Mouse (Mus musculus) mouse embryonic stem cell (cell line): Measurements from ENCODE around the gene Cdh13.

Experiments
- in situ Hi-C, 2 experiments: fragments of 300-500 bp; cut with MboI; formaldehyde crosslinking; loops; 1 replicate in 1 of 2; 3 replicates in 1 of 2; pipeline ENCODE4 v1.14.3; 2019 to 2020; ENCODE audit warnings: low sequenced_read_pairs in 2 of 2, low pct_unique_long_range_greater_than_20kb in 1 of 2, mixed read lengths in 1 of 2; ENCODE audit not compliant: unreplicated experiment in 1 of 2

The Cdh13 gene

DNA sequence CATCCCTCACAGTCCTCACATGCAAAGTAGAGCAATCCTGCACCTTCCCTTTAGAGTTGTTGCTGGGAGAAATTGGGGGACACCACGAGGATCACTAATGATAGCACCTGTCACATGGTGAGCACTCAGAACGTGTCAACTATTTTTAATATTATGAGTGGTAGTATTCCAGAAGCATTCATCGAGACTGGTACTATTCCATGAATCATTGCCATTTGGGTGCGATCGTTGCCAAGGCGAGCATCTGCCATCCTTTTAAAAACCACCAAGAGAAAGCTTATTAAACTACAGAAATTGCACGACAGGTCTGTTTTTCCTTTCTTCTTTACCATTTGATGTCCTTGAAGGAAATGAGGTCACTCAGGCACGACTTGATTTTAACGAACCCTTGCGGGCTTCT is 328.0 kb downstream of the Cdh13 start:
- in situ Hi-C loops = no loop called here

DNA sequence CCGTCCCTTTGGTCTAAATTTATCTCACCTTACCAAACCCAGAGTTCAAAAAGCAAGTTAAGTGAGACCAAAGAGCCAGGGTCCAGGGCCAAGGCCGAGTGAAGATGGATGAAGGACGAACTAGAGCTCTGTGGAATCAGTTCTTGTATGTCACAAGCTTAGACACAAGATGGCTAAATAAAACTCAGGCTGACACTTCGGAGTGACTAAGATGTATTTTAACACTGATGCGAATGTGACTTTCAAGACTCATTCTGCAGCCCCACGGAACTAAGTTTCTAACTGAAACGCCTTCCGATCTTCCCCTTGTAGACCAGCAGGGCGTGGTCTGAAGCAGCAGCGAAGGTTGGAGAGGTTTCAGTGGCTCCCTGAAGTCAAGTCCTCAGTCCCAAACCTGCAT is 334.7 kb downstream of the Cdh13 start:
- in situ Hi-C loops = no loop called here

GRCm38 (mm10) chr8:118626425-118626824 is 342.9 kb downstream of the Cdh13 start:
- in situ Hi-C loops = no loop called here

- in situ Hi-C loops = no loop called here
Measured at GRCm38 (mm10) chr8:118627737-118628136, 344.2 kb downstream of the Cdh13 start.

DNA sequence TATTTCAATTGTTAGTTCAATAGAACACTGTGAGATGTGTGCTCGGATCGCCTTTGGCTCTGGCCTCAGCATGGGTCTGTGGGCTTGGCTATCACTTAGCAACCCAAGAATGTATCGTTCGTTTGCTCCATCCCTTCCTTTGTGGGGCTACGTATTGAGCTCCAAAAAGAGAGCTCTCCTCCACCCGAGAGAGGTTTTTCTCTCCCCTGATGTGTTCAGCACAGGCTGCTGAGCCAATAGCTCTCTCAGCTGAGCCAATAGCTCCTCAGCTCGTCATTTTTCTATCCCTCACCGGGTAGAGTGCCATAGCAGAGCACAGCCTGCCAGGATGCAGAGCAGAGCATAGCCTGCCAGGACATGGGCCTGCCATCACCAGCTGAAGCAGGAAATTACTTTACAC is 345.2 kb downstream of the Cdh13 start:
- in situ Hi-C loops = no loop called here

DNA sequence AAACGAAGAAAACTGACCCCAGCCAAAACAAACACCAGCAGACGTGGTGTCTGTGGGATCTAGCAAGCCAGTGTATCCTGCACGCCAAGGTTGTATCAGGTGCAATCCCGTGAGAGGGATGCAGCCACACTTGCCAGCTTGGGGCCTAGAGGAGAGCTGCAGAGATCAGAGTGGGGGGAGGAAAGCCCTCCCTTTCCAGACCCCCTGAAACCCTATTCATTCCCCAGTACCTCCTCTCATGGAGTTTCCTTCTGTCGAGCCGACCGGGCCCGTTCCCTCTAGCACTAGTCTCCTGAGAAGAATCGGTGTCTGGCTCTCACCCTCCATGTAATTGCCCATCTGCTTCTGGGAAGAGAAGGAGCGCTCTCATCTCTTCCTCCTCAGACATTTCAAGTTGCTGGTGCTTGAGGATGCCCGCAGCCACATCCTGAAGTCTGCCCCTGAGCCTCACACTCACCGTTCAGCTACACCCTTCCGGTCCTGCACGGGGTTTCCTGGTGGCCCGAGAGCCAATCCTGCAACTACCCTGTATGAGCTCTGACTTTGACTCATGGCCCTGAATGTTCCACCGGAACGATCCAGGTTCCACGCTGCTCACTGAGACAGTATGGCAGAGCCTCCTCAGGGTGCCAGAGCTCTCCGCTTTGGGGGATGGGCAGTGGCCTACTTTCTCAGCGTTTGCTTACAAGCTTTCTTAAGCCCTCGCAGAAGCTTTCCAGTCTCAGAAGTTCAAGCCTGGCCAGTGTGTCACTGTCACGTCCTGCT is 351.9 kb downstream of the Cdh13 start:
- in situ Hi-C loops = no loop called here

GRCm38 (mm10) chr8:118639606-118640005 is 356.1 kb downstream of the Cdh13 start:
- in situ Hi-C loops = no loop called here

- in situ Hi-C loops = no loop called here
Measured at GRCm38 (mm10) chr8:118641799-118642198, 358.3 kb downstream of the Cdh13 start.

DNA sequence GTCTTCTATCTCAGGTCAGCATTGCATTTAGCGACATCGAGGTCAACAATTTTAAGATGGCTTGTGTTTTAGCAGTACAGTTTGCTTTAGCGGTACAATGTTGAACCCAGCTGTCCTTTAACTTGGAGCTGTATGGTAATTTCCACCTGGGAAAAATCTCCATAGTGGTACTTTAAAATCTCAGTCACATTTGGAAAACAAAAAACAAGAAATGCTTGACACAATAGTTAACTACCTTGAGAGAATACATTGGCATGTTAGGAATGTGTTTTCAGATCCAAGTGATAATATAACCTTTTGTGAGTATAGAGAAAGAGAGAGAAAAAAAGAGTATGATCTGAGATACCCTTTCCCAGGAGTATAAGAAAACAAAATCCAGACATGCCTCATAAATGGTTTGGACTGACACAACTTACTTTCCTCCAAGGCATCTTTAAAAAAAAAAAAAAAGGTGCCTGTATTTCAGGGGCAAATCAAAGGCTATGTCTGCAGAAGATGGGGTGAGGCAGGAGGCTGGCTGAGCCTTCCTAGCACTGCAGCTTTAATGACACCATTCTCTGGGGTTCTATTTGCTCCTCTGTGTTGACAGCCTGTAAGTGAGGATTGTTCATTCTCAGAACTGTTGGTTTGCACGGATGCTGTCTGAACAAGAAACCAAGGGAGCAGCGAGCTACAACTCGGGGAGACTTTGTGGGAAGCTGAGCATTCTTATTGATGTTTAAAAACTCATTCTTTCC is 365.4 kb downstream of the Cdh13 start:
- in situ Hi-C loops = no loop called here

GRCm38 (mm10) chr8:118649981-118650380 is 366.4 kb downstream of the Cdh13 start:
- in situ Hi-C loops = no loop called here

GRCm38 (mm10) chr8:118662001-118662829 is 378.7 kb downstream of the Cdh13 start:
- in situ Hi-C loops = no loop called here

- in situ Hi-C loops = no loop called here
Measured at GRCm38 (mm10) chr8:118665081-118665480, 381.5 kb downstream of the Cdh13 start.

GRCm38 (mm10) chr8:118667736-118668135 is 384.2 kb downstream of the Cdh13 start:
- in situ Hi-C loops = no loop called here

- in situ Hi-C loops = no loop called here
Measured at GRCm38 (mm10) chr8:118676233-118676632, 392.7 kb downstream of the Cdh13 start.

DNA sequence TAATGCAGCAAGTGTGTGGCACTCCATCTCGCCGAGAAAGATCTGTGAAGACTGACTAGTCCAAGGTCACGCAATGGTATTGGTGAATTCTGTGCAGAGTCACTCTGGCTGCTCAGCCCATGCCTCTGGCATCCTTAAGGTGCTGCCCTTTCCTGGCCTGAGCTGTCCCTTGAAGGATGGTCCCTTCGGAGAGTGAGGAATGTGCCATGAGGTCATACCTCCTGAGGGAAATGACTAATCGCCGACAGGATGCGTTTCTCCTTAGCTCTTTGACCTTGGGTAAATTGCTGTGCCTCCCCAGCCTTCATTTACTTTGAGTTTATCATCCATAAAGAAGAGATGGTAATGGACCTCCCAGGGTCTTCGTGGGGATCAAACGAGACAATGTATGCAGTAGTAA is 395.8 kb downstream of the Cdh13 start:
- in situ Hi-C loops = no loop called here

- in situ Hi-C loops = no loop called here
Measured at GRCm38 (mm10) chr8:118683386-118683785, 399.9 kb downstream of the Cdh13 start.

DNA sequence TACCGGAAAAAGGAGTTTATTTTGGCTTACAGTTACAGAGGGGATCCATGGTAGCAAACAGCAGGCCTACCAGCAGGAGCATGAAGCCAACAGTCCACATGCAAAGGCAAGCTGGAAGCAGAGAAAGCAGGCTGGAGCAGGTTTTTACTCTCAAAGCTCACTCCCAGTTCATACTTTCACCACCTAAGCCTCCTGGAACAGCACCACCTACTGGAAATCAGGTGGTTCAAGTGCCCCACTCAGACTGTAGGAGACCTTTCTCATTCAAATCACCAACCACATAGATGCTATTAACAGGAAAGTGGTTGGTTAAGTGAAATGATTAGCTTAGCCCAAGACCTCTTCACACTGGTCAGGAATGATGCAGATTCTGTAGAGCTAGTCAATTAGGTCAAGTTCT is 402.3 kb downstream of the Cdh13 start:
- in situ Hi-C loops = no loop called here

GRCm38 (mm10) chr8:118689849-118690248 is 406.3 kb downstream of the Cdh13 start:
- in situ Hi-C loops = no loop called here

GRCm38 (mm10) chr8:118701312-118701880 is 417.9 kb downstream of the Cdh13 start:
- in situ Hi-C loops = no loop called here
